Mouse (Mus musculus) ovary, postnatal 14 days (tissue): Measurements from ENCODE around the gene Ribc2.

Source experiments
- DNase-seq: peaks from one replicate; pipeline ENCODE4 v3.0.0; 2022; ENCODE audit warnings: low spot score

Ribc2 gene

GRCm38 (mm10) chr15:85179528-85180180 is 47.8 kb downstream of the Ribc2 start:
- no peak for DNase-seq

GRCm38 (mm10) chr15:85180368-85180767 is 48.5 kb downstream of the Ribc2 start:
- DNase-seq: no peak

- no peak for DNase-seq
Observed at GRCm38 (mm10) chr15:85182063-85182462, 50.2 kb downstream of the Ribc2 start.

- no peak for DNase-seq
Observed at GRCm38 (mm10) chr15:85186916-85187315, 55.0 kb downstream of the Ribc2 start.

- DNase-seq: no peak
Observed at GRCm38 (mm10) chr15:85188167-85188778, 56.4 kb downstream of the Ribc2 start.
